Mouse (Mus musculus): Measurements from ENCODE around the gene Bri3.

- no peak for TF ChIP-seq CTCF (IDR thresholded peaks at IDR 0.05; ENCODE audit: insufficient read depth, low read depth, low read length)
- no peak for TF ChIP-seq POLR2A (IDR thresholded peaks at IDR 0.05; ENCODE audit: insufficient read depth, low read depth, low read length)
Measured at GRCm38 (mm10) chr5:144352250-144353047, 108.2 kb downstream of the Bri3 start.
